Mouse (Mus musculus) heart, adult 11 months (tissue): ENCODE results near the gene Smim6.

Experiments
- DNase-seq: peaks from one replicate; pipeline ENCODE4 v3.0.0; 2022

Gene Smim6

GRCm38 (mm10) chr11:115901338-115902161 lies 10.3 kb upstream of the Smim6 start:
- DNase-seq = peak; percentile 91

GRCm38 (mm10) chr11:115902177-115902576 lies 9.6 kb upstream of the Smim6 start:
- DNase-seq = peak; percentile 96

GRCm38 (mm10) chr11:115902831-115903230 lies 9.0 kb upstream of the Smim6 start:
- DNase-seq = peak; percentile 97

GRCm38 (mm10) chr11:115903384-115904230 lies 8.2 kb upstream of the Smim6 start:
- DNase-seq = peak; percentile 98

- DNase-seq = no peak
These were observed 7.4 kb upstream of the Smim6 start for GRCm38 (mm10) chr11:115904231-115904955.

GRCm38 (mm10) chr11:115904956-115905790 lies 6.6 kb upstream of the Smim6 start:
- DNase-seq = no peak

- no peak for DNase-seq
These were observed 5.7 kb upstream of the Smim6 start for GRCm38 (mm10) chr11:115906116-115906515.

- DNase-seq = no peak
These were observed 5.3 kb upstream of the Smim6 start for GRCm38 (mm10) chr11:115906521-115906920.

GRCm38 (mm10) chr11:115911134-115911561 lies 669 bp upstream of the Smim6 start:
- peak; percentile 93 for DNase-seq

- DNase-seq = no peak
These were observed 4.8 kb downstream of the Smim6 start for GRCm38 (mm10) chr11:115916579-115916978.

GRCm38 (mm10) chr11:115918637-115919036 lies 6.8 kb downstream of the Smim6 start:
- no peak for DNase-seq

GRCm38 (mm10) chr11:115919073-115919472 lies 7.3 kb downstream of the Smim6 start:
- no peak for DNase-seq

GRCm38 (mm10) chr11:115920110-115920818 lies 8.4 kb downstream of the Smim6 start:
- no peak for DNase-seq

- no peak for DNase-seq
These were observed 10.2 kb downstream of the Smim6 start for GRCm38 (mm10) chr11:115921986-115922385.

GRCm38 (mm10) chr11:115929031-115929430 lies 17.2 kb downstream of the Smim6 start:
- peak; percentile 93 for DNase-seq

- no peak for DNase-seq
These were observed 18.0 kb downstream of the Smim6 start for GRCm38 (mm10) chr11:115929818-115930217.

- DNase-seq = no peak
These were observed 19.4 kb downstream of the Smim6 start for GRCm38 (mm10) chr11:115931235-115931634.

GRCm38 (mm10) chr11:115933108-115933746 lies 21.4 kb downstream of the Smim6 start, which contains the start of the genes Sap30bp and Recql5:
Gene Sap30bp, plus strand, starts transcription at chr11:115933282.
Gene Recql5, minus strand, starts transcription at chr11:115933477.
- peak; percentile 100 for DNase-seq

GRCm38 (mm10) chr11:115933747-115934110 lies 21.9 kb downstream of the Smim6 start:
- no peak for DNase-seq

GRCm38 (mm10) chr11:115939690-115940329 lies 28.0 kb downstream of the Smim6 start:
- DNase-seq = no peak
